Mouse (Mus musculus) right cerebral cortex, postnatal 36 days (tissue): ENCODE data around the gene Olfr1426.
"Not testable (repeated sequence)": the region's sequence is repeated elsewhere in the genome, so short reads cannot be mapped to it uniquely, and the experiment has no call there.

Experiments
- DNase-seq, 2 experiments: peaks; one replicate each; pipeline ENCODE4 v3.0.0; 2022; ENCODE audit warnings: low spot score in 2 of 2, mixed read lengths in 1 of 2

Gene Olfr1426

GRCm38 (mm10) chr19:12091913-12092312, at the start of gene Olfr1426:
TSS of gene Olfr1426 (minus strand) at chr19:12092013.
- no peak for DNase-seq

DNA sequence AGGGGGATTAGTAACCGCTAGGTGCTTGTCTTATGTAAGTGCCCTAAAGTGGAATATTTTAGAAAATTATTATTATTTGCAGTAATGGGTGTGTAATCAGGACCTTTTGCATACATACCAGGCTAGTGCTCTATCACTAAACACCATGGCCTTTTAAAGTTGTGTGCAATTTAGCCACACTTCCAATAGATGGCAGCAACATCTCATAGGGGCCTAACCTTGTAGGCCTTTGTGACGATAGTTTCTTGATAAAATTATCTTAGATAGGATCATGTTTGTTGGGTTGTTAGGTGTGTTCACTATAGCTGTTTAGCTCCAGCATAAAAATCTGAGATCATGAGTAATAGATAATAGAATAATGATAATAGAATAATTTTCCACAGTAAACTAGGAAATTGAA, 42.5 kb upstream of the Olfr1426 start:
- no peak for DNase-seq

DNA sequence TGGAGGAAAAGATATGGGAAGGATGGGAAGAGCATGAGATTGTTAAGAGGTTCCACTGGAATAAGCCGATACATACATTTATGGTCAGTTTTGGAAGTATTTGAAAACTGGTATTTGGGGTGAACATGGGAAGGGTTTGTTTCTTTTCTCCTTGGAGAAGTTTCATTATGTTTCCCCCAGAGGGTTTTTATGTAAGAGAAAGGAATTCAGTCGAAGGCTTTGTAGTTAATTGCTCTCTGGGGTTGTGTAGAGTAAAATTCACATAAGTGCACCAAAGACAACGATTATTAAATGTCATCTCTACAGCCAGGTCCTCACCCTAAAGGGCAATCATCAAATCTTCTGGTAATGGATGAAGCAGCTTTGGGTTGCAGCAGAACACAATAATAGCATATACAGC, 31.3 kb upstream of the Olfr1426 start, which contains the start of gene Olfr76:
TSS of gene Olfr76 (minus strand) at position 101 of the 400 bp plus-strand sequence.
- DNase-seq: no peak

DNA sequence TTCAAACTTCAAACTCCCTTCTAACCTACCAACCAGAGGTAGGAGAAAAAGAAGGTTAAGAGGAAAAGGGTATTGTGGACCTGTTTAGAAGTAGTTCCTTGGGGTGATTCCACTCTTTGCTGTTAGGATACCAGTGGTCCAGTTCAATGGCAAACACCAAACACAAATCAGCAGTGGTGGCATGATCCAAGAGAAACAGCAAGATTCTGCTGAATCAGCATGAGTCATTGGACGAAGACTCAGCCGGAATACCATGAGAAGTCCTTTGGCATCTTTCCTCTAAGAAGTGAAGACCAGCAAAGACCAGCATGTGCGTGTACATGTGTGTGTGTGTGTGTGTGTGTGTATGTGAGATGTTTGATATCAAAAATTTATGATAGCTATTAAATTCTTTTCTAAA, 24.7 kb upstream of the Olfr1426 start:
- no peak for DNase-seq

GRCm38 (mm10) chr19:12115797-12116196, 24.0 kb upstream of the Olfr1426 start, which contains the start of gene Olfr1428:
TSS of gene Olfr1428 (minus strand) at chr19:12115897.
- no peak for DNase-seq

DNA sequence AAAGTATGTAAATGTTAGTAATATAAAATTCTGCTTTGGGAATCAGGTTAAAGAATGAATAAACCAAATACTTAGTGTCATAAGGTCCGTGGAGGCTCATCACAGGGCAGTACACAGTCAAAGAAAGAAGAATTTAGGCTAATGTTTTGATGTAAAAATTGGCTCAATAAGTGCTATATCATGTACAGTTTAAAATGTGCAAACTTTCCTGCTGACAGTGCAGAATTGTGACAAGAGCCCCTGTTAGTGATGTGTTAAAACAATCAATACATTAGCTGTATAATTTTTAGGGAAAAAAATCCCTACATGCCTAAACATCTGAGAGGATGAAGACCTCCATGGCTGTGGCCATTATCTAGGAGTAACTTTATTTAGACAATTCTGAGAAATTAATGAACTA, 22.0 kb upstream of the Olfr1426 start:
- no peak for DNase-seq

DNA sequence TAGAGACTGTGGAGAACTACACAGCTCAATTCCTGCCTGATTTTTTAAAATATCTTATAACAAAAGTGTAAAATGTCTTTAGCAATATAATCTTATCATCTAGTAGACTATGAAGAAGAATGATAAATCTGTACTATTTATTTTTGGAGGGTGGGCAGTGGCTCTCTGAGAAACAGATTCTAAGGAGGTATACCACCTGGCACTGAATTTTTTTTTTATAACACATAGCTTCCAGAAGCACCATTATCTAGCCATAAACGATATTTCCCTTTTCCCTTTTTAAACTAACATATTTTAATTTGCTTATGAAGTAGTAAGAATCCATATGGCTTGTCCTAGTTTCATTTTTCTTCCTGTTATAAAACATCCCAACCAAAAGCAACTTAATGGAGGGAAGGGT, 12.7 kb upstream of the Olfr1426 start:
- no peak for DNase-seq

- no peak for DNase-seq
These were observed 11.4 kb upstream of the Olfr1426 start, which contains the start of gene Olfr1427 for GRCm38 (mm10) chr19:12103234-12103633. TSS of gene Olfr1427 (minus strand) at chr19:12103334.

- not testable (repeated sequence) for DNase-seq
These were observed 14.2 kb downstream of the Olfr1426 start, which contains the start of gene Olfr1425 for GRCm38 (mm10) chr19:12077631-12078030. TSS of gene Olfr1425 (minus strand) at chr19:12077731.

DNA sequence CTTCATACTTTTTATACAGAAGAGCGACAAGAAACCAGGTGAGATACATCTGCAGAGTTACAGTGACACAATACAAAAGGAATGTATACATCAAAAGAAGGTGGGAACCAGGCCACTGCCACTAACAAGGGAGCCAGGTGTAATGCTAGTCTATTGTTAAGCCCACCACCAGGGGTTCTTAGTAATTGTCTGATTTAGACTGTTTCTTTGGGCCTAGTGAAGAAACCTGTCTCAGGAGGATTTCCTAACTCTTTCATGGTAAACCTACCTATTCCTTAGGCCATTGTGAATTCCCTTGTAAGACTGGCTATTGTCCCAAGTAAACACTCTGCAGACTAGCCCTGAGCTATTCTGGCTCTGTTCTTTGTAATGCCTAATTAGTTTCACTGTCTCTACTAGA, 22.3 kb downstream of the Olfr1426 start:
- DNase-seq: not testable (repeated sequence)

GRCm38 (mm10) chr19:12067806-12068205, 24.0 kb downstream of the Olfr1426 start:
- not testable (repeated sequence) for DNase-seq

DNA sequence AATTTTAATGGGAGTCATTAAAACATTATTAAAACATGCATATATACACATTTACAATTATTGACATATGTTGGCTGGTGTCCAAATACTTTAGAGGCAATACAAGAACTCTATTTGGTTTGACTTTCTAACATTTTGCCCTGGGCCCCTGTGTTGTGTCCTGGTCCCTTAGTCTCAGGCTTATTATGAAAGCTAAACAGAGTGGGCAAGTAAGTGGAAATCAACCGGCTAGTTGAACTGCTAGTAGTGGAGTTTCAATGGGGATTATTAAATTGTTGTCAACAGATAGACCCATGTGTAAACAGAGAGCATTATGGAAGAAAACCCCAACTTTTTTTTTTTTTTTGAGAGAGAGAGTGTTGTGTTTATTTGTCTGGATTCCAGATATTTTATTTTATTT, 29.2 kb downstream of the Olfr1426 start, which contains the start of gene Olfr1424:
TSS of gene Olfr1424 (minus strand) at position 101 of the 400 bp plus-strand sequence.
- not testable (repeated sequence) for DNase-seq

- DNase-seq: no peak
These were observed 48.6 kb downstream of the Olfr1426 start for GRCm38 (mm10) chr19:12043163-12043562.

DNA sequence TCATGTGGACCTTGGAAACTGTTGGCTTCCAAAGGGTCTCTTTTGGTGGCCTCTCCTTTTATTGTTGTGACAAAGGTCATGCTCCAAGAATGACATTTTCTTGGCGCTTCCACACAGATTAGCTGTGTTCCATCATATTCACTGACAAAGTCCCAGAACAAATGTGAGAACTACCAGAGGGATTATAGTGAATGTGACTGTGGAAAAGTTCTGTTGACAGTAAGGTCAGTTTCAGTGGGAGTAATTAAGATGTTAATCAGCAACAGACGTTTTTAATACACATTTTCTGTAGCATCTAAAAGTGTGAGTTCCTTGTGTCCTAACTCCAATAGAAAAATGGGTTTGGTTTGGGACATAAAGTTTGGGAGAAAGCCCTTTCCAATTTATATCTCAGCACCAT, 50.6 kb downstream of the Olfr1426 start, which contains the start of gene Olfr1423:
TSS of gene Olfr1423 (minus strand) at position 101 of the 400 bp plus-strand sequence.
- no peak for DNase-seq

GRCm38 (mm10) chr19:12037727-12038126, 54.1 kb downstream of the Olfr1426 start:
- no peak for DNase-seq
